Mouse (Mus musculus) layer of hippocampus, postnatal 25 days (tissue): ENCODE measurements around the gene Fbxw7. TPM values are rescaled to one million over a fixed set of nuclear protein-coding genes. Genes with fewer than 3 reads are reported as not detected.
"Not testable (repeated sequence)": the region's sequence is repeated elsewhere in the genome, so short reads cannot be mapped to it uniquely, and the experiment has no call there.

Experiments used
- DNase-seq, 2 experiments: peaks; one replicate each; pipeline ENCODE4 v3.0.0; 2022; ENCODE audit warnings: mixed read lengths in 2 of 2, low spot score in 1 of 2; ENCODE audit errors: extremely low spot score in 1 of 2
- total RNA-seq, 2 experiments: library from RNA; stranded (reverse); gene quantifications; 2 replicates each; pipeline ENCODE4 v1.2.3; 2021

Gene Fbxw7
- total RNA-seq, 2 experiments from 2014 or later = 144 to 159 TPM

- no peak for DNase-seq
Observed at GRCm38 (mm10) chr3:84826405-84826804, 11.3 kb downstream of the Fbxw7 start.

GRCm38 (mm10) chr3:84826938-84827337 lies 11.9 kb downstream of the Fbxw7 start:
- no peak for DNase-seq

- DNase-seq = no peak
Observed at GRCm38 (mm10) chr3:84827617-84828016, 12.5 kb downstream of the Fbxw7 start.

GRCm38 (mm10) chr3:84829366-84829765 lies 14.3 kb downstream of the Fbxw7 start:
- no peak for DNase-seq

- DNase-seq = no peak
Observed at GRCm38 (mm10) chr3:84836029-84836428, 21.0 kb downstream of the Fbxw7 start.

GRCm38 (mm10) chr3:84837984-84838383 lies 22.9 kb downstream of the Fbxw7 start:
- no peak for DNase-seq

GRCm38 (mm10) chr3:84839499-84839898 lies 24.4 kb downstream of the Fbxw7 start:
- no peak for DNase-seq

GRCm38 (mm10) chr3:84841271-84841670 lies 26.2 kb downstream of the Fbxw7 start:
- DNase-seq = no peak

GRCm38 (mm10) chr3:84842793-84843192 lies 27.7 kb downstream of the Fbxw7 start:
- DNase-seq = no peak

GRCm38 (mm10) chr3:84843594-84843993 lies 28.5 kb downstream of the Fbxw7 start:
- peak in 1 of 2 experiments; percentile 50 for DNase-seq

GRCm38 (mm10) chr3:84848798-84849197 lies 33.7 kb downstream of the Fbxw7 start:
- DNase-seq = no peak

- DNase-seq = no peak
Observed at GRCm38 (mm10) chr3:84850418-84850817, 35.4 kb downstream of the Fbxw7 start.

- no peak for DNase-seq
Observed at GRCm38 (mm10) chr3:84851801-84852200, 36.7 kb downstream of the Fbxw7 start.

- DNase-seq = no peak
Observed at GRCm38 (mm10) chr3:84852877-84853276, 37.8 kb downstream of the Fbxw7 start.

GRCm38 (mm10) chr3:84854440-84854839 lies 39.4 kb downstream of the Fbxw7 start:
- DNase-seq = no peak

- no peak for DNase-seq
Observed at GRCm38 (mm10) chr3:84860669-84861068, 45.6 kb downstream of the Fbxw7 start.

GRCm38 (mm10) chr3:84861817-84862216 lies 46.7 kb downstream of the Fbxw7 start:
- DNase-seq = not testable (repeated sequence)

- DNase-seq = no peak
Observed at GRCm38 (mm10) chr3:84865684-84866083, 50.6 kb downstream of the Fbxw7 start.

- DNase-seq = no peak
Observed at GRCm38 (mm10) chr3:84866866-84867265, 51.8 kb downstream of the Fbxw7 start.

GRCm38 (mm10) chr3:84867434-84867975 lies 52.4 kb downstream of the Fbxw7 start:
- no peak for DNase-seq

- no peak for DNase-seq
Observed at GRCm38 (mm10) chr3:84867991-84868390, 52.9 kb downstream of the Fbxw7 start.

- DNase-seq = no peak
Observed at GRCm38 (mm10) chr3:84870126-84870525, 55.1 kb downstream of the Fbxw7 start.

- DNase-seq = no peak
Observed at GRCm38 (mm10) chr3:84875306-84875705, 60.2 kb downstream of the Fbxw7 start.
